Mouse (Mus musculus) regulatory T cell (primary cell): ENCODE data around the gene Eps8l3.

Experiments used
- in situ Hi-C: fragments of 300-600 bp; cut with MboI, MseI; formaldehyde crosslinking; loops from one replicate; pipeline ENCODE4 v1.15.1; 2025; ENCODE audit warnings: high pct_unique_total_duplicates

Gene Eps8l3

DNA sequence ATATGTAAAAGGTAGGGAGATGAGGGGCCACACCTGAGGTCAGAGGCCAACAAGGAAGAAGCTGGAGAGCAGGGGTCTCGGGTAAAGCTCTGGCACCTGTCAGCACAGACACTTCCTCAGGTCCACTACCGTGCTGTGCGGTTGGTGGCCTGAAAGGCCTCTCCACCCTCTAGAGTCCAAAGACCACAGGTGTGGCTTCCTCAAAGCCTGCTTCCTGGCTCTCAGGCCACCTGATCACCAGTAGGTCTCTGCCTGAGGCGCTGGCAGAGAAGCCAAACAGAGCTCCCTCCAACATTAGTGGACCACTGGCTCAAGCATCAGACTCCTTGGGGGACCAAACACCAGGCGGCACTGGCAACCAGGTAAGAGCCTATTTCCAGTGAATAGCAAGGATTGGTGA is at the start of gene Eps8l3:
TSS of gene Eps8l3 (plus strand) at position 225 of the 400 bp plus-strand sequence.
- in situ Hi-C loops: no loop called here

DNA sequence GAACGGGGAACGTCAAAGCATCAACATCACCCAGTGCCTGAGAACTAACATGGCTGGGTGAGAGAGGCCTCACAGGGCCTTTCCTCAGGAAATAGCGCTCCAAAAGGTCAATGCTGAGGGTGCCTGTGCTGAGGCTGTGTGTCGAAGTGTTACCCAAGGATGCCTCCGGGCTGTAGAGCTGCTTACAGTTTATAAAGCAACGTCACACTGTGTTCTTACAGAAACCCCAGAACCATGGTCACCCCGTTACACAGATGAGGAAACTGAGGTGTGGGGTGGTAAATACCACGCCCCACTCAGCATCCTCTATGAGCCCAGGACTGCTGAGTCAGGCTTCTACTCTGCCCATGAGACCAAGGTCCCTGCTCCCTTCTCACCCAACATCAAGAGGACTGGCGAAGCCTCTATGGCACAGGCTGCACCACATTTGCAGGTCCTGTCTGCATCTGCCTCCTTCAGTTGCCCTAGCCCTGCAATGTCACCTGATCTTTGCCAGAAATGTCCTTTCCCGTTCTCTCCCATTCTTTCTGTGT is 49.1 kb upstream of the Eps8l3 start:
- in situ Hi-C loops: no loop called here

DNA sequence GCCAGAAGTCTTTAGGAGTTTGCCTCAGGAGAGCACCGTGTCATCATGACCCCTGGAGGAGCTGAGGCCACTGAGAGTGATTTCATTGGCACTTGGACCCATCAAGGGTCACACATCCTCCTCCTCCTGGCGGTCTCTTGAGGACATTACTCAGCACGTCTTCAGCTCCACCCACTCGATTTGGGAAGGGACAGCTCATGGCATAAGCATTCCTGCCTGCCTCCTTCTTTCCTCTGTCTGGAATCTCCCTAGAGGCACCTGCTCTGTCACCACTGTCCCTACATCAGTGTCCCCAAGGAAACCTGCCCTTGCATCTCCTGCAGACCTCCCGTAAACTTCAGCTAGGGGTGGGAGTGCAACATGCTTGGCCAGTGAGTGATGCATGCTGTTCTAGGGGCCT is 48.5 kb upstream of the Eps8l3 start:
- in situ Hi-C loops: no loop called here

DNA sequence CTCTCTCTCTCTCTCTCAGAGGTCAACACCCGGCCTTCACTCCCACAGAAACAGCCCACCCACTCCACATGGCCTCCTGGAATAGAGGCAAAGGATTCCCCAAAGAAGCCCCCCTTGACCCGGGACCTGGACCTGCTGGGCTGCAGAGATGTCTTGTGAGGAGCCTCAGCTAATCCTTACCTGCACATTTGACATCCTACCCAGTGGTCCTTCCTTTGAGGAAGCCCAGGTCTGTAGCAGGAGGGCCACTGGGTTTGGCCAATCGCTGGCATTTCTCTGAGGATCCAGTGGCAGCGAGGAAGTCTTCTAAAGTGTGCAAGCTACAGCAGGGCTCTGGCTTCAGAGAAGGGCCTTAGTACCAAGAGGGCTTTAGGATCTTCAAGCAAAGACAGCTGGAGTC is 48.0 kb upstream of the Eps8l3 start:
- in situ Hi-C loops: no loop called here

DNA sequence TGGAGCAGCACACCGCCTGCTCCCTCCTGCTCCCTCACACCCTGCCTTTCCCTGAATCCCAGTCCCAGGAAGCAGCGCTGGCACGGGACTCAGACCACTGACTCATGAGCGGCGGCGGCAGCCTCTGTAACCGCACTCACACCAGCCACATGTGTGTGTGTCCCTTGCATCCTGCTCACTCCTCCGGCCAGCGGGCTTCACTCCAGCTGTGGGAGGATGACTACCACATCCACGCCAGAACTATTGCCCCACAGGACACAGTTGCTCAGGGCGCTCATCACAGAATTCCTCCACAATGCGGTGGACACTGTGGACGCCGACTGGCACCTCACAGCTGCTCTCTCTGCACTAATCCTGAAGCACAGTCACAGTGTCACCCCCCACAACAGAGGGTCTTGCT is 47.4 kb upstream of the Eps8l3 start:
- in situ Hi-C loops: no loop called here

DNA sequence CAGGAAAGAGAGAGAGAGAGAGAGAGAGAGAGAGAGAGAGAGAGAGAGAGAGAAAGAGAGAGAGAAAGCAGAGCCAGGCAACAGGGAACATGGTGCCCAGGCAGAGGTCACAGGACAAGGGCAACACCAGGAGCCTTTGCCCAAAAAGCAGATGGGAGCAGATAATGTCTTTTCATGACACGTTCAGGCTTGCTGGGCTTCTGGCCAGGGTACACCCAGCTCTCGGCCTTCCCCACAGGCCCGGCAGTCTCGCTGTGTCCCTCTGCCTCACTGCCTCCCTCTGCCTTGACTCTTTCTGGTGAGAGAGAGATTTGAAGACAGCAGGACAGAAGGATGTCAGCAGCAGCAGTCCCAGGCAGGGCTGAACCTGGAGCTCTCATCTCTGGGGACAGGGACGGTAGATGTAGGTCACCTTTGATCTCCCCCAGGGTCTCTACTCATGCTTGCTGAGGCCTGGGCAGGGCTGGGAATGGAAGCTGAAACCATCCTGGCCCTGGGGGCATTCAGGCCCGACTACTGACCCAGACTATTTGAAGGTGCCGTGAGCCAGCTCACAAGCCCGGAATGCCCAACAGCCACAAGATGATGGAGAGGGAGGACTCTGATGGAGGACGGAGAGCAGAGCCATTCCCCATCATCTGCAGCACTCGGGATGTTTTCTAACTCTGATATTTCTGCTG is 45.0 kb upstream of the Eps8l3 start:
- in situ Hi-C loops: no loop called here

DNA sequence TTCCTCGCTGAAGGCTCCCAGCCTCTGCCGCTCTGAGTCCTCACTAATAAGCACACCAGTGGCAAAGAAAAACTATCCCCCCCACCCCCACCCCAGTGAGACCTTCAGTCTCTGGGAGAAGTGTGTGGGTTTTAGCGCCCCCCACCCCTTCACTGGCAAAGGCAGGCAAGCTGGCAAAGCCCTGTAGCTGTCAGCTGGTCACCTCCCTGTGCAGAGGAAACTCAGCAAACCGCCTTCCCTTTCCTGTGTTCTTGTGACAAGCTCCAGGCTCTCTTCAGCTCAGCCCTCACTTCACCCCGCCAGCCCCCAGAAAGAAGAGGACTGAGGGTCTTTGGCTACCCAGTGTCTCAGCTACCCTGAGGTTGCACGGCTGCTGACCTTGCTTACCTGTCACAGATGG is 44.4 kb upstream of the Eps8l3 start:
- in situ Hi-C loops: no loop called here

DNA sequence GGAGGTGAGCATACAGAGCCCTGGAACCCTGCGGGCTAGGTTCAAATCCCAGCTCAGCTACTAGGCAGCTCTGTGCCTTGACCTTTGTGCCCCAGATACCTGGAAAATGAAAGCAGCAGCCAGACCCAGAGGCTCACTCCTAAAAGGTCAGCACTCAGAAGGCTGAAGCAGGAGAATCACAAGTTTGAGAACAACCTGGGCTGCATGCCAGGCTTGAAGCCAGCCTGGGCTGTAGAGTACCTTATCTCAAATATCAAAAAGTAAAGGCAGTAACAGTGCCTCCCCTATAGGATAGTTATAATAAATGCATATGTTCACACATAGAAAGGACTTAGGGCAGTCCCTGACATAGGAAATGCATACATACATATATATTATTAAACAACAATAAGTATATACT is 43.7 kb upstream of the Eps8l3 start:
- in situ Hi-C loops: no loop called here

DNA sequence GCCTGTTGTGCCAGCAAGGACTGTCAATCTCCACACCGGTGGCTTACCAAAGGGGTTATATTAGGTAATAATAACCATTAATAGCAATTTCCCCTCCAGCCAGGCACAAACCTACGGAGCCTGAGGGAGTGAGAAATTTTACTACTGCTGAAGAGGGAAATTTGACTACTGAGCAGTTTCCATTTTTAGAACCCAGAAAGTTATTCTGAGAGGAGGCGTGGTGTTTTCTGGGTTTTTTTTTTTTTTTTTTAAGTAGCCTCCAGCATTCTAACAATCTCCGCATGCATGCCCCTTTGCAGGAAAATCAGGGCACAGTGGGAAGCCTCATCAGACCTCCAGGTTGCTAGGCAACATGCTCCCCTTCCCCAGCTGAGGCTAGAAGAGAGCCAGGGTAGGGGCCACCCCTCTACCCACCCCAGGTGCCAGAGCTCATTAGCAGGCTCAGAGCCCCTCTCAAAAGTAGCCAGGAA is 43.1 kb upstream of the Eps8l3 start:
- in situ Hi-C loops: no loop called here

DNA sequence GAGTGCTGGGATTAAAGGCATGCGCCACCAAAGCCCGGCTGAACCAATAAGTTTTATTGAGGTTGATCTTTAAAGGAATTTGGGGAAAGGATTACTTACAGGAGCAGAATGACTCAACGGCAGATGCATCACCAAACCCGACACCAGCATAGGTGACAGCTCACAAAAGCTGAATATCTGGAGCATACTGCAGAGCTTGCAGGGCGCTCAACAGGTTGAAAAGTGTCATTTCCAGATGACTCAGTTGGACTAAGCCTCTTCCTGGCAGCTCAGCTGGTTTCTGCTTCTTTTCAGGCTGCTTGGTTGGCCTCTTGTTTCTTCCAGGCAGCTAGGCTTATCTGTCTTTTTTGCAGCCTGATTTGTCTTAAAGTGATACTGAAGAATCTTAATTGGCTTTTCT is 41.7 kb upstream of the Eps8l3 start:
- in situ Hi-C loops: no loop called here

DNA sequence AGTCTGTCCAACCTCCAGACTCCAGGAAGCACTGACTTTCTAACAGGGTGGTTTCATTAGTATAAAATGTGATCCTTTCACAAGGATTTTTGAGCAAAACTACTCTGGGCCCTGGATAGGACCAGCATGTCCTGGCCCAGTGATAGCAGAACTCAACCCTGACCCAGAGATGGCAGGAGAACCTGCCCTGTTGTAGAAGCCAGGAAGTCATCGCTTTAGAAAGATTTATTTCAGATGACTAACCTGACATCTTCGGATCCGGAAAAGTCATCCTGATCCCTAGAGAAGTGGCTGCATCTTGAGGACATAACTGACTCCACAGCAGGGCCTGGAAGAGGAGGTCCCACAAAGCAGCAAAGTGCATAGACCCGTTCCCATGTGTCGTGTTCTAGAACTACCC is 37.2 kb upstream of the Eps8l3 start:
- in situ Hi-C loops: no loop called here

DNA sequence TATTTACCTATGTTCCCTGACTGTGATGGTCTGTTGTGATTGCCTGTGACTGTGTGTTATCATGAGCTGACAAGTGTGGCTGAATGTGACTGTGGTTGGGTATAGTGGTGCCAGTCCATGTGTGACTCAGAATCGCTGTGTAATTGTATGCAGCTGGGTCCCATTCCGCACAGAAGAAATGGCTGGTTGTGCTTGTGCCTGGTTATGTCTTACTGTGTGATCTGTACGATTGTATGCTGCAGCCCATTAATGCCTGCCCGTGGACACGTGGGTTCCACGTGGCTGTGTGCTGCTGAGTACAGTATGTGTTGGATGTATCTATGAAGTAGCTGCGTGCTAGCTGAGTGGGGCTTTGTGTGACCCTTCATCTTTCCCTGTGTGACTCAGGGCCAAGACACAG is 36.2 kb upstream of the Eps8l3 start:
- in situ Hi-C loops: no loop called here

DNA sequence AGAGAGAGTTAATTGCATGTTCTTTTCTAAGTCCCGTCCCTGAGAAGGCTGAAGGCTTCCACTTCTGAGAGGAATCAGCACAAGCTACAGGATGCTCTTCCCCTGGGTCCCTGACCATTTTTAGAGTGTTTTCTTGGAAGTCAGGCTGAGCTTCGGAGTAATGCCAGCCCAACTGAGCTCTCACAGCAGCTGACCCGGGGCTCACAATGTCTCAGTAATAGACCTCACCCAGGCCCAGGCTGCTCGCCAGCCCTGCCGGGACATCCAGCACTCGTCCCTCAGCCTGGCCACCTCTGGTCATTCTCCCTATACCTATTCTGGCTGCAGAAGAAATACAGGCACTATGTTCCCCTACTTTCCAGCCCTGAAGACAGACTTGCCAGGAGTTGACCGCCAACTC is 35.7 kb upstream of the Eps8l3 start:
- in situ Hi-C loops: no loop called here

DNA sequence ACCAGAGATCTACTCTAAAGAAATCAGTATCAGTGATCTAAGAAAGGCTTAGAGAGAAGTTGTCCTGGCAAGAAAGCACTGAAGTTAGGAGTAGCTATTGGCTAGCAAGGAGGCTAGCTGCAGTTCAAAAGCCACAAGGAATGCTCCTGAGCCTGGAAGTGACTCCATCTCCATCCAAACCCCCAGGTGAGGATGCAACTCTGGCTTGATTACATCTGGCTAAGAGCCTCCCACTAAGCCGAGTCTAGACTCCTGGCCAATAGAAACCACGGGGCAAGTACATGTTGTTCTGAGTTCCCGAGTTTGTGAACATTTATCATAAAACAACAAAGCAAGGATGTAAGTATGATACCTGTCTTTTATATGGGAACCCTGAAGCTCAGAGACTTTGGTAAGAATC is 33.6 kb upstream of the Eps8l3 start:
- in situ Hi-C loops: no loop called here

DNA sequence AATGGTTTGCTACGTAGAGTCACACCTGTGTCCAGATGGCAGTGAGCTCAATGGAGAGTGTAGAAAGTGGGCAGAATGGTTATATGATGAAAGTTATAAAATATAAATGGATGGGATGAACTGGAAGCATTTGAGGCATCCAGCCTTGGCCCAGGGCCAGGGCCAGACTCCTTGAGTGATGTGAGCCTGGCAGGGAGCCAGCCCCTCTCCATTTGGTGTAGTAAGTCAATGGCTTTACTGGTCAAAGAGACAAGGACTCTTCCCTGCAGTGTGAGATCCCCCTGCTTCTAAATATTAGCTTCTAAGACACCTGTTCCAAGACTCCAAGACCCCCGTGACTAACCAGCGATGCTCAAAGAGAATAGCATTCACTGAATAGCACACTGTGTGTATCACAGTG is 33.0 kb upstream of the Eps8l3 start:
- in situ Hi-C loops: no loop called here

DNA sequence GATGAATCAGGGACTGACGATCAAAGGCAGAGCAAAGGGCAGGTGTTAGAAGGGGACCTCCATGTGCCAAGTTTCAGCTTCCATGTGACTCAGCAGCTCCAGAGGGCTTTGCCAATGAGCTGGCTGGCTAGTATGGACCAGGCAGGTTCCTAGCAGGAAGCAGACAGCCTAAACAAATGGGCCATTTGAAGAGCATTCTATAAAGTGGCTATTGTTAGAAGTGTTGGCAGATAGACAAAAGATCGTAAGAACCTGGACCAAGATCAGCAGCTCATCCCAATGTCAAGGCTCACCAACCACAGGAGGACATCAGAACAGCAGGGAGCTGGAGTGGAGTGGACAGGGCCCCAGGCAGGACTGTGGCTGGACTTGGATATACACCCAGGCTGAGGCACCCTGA is 32.5 kb upstream of the Eps8l3 start:
- in situ Hi-C loops: no loop called here

DNA sequence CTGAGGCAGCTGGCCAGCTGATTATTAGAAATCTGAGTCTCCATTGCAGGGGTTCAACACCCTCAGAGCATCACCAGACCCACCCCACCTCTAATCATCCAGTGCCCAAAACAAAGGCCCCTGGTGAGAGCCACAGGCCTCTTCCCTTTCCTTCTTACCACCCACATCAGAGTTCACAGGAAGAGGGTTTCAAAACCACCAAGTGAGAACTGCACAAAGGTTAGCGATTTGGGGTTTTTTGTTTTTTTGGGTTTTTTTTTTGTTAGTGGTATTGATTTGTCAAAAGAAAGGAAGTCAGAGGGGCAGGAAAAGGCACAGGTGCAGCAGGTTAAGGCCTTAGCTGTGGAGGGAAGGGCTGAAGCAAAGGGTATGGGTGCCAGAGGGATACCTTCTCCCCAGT is 30.9 kb upstream of the Eps8l3 start:
- in situ Hi-C loops: no loop called here

DNA sequence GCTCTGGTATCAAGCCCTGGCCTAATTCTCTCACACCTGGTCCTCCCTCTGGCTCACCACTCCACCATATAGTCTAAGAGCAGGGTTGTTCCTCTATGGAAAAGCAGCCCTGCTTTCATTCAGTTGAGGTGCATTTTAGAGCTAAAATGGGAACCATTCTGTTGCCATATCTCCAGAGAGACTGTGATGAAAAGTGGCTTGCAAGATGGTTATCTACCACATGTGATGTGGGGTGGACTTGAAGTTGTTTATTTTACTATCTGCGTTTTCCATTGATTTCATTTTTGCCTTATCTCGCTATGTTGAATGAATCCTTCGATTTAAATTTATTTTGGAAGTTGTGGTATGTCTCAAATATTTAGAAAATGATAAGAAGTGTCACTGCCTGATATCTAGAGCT is 30.2 kb upstream of the Eps8l3 start:
- in situ Hi-C loops: no loop called here

DNA sequence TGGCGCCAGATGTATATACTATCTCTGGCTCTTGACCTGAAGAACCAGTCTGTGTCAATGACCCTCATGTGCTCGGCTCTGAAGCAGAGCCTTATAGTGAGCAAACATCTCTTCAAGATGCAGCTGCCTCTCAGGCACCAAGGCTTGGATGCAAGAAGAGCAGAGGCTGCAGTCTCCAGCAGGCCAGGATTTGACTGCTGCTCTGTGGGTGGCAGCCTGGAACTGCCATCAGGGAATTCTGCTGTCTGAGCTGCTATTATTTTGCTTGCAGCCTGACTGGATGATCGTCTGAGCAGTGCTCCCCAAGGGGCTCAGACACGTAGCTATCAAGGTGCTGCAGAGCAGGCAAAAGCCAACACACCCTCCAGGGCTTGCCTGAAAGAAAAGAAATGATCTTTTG is 28.9 kb upstream of the Eps8l3 start:
- in situ Hi-C loops: no loop called here

DNA sequence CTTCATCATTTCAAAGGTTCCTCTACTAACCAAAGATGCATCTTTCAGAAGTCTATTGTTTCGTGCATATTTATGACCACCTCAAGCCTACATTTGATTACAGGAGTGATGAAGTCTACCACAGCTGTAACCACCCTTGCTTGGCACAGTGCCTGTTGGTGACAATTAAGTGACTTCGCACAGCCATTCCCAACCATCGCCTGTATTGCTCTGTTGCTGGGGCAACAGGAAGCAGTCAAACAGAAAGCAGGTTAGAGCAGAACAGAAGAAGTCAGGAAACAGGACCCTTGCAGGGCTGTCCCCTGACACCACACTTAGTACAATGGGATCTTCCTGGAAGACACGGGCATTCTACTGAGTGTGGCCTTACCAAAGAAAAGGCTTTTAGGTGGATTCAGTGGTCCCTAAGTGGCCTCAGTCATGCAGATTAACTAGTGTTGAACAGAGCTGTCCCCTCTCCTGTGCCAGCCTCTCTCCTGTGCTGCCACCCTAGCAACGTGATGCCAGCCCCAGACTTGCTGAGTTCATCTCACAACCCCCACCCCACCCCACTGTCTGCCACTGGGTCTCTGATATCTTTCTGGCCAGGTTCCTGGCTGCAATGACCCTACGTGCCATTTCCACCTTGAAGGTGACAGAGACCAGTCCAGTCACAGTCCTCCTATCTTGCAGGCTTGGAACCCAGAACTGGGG is 27.9 kb upstream of the Eps8l3 start:
- in situ Hi-C loops: no loop called here

DNA sequence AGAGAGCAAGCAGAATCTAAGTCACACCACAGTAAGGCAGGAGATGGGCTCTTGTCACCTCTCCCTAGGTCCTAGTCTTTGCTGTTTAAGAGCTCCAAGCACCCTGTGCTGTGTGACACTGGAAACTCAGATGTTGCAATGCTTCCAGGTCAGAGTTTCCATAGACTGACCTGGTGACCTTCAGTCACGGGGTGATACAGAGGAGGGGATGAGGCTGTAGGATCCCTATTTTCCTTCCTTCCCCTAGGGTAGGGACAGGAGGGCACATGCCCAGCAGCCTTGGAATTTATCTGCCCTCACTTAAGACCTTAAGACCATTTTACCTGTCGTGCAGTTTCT is 27.4 kb upstream of the Eps8l3 start:
- in situ Hi-C loops: no loop called here

DNA sequence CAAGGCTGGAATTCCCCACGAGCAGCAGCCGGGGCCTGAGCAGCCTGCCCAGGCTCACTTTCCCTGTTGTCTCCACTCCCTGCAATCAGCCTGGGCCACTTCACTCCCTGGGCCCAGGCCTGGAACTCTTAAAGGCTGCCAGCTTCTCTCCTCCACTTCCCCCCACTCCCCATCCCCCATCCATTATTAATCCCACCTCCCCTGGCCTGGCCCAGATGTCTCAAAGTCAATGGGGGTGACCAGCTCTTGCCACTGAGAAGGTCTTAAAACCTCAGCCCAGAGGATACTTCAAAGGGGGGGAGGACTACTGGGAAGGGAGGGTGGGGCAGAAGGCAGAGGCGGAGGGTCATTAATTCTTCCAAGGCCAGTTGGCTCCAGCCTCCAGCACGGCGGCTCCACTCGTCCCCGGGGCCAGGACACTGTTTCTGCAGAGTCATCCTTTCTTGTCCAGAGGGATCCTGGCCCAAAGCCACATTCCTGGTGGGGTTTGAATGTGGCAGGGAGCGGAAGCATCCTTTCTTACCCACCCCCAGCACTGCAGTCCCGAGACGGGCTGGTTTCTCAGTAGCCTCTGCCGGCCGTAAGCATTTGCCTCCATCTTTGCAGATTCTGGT is 26.5 kb upstream of the Eps8l3 start:
- in situ Hi-C loops: no loop called here

DNA sequence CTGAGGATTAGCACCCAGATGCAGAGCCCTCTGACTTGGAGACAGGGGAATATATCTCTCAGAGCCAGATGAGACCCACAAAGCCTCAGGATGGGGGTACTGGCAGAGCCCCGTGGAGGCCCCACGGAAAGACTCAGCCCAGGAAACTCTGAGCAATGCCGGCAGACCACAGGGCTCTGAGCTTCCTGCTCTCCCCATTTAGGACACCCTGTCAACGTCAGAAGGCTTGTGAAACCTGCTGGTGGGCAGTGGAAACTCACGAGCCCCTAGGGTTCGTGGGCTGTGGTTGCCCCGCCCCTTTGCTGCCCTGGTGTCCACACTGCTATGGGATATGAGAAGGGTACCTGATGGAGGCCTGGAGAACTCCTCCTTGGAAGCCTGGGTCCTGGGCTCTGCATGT is 24.2 kb upstream of the Eps8l3 start:
- in situ Hi-C loops: no loop called here
